8 mouse cellular contexts compared by ENCODE assay signal in the genomic region with DNA sequence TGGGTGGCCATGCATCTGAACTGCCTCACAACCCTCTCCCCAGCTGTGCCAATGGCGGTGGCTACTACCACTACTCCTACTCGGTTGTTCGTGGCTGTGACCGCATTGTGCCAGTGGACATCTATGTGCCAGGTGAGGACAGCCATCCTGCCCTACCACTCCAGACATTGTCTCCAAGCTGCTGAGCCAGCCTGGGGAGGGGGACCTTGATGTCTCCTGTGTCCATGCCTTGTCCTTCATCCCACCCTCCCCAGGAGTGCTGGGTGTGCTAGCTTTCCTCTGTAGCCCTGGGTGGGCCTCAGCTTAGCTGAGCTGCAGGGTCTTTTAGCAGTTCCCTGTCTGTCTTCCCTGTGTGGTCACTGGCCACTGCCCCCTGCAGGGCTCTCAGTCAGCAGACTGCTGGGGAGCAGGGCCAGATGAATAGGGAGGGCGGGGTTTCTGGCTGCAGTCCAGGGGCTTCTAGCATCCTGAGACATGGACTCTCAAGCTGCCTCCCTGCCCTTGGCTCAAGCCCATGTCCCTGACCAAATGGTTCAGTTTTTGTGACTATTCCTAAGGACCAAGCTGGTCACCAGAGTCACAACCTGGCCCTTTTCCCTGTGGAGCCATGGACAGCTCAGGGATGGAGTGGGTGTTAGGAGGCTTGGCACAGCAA. TPM values are rescaled to one million over a fixed set of nuclear protein-coding genes. Genes with fewer than 3 reads are reported as not detected.
DNase-seq lines count a peak whose midpoint lies in the region; ATAC-seq and TF ChIP-seq lines count a peak whose summit lies in the region.

No protein-coding gene starts in this region.

- no peak for TF ChIP-seq CTCF in cerebellum, adult 2 months (IDR thresholded peaks at IDR 0.05; ENCODE audit: borderline replicate concordance, insufficient read depth, low read depth, low read length)

- no peak overlapping the region for H3K27ac ChIP-seq in cerebellum, adult 2 months (ENCODE audit: insufficient read depth, low read length)
- H3K27ac ChIP-seq in kidney, embryonic 14.5 days (ENCODE audit: low read depth, low read length): no peak overlapping the region
- no peak overlapping the region for H3K27ac ChIP-seq in stomach, embryonic 16.5 days (ENCODE audit: low read length)
- no peak overlapping the region for H3K27ac ChIP-seq in forebrain, embryonic 15.5 days (replicated peaks)

- no peak overlapping the region for H3K4me3 ChIP-seq in cerebellum, adult 2 months (replicated peaks; ENCODE audit: insufficient read depth, low read depth, low read length)
- H3K4me3 ChIP-seq in kidney, embryonic 14.5 days (ENCODE audit: low read length): no peak overlapping the region
- H3K4me3 ChIP-seq in stomach, embryonic 16.5 days (replicated peaks; ENCODE audit: low read length): no peak overlapping the region
- no peak overlapping the region for H3K4me3 ChIP-seq in forebrain, embryonic 15.5 days

- H3K36me3 ChIP-seq in kidney, embryonic 14.5 days (ENCODE audit: control insufficient read depth, insufficient read depth, low read length): peaks cover 60% of the 10 kb centered on the region
- H3K36me3 ChIP-seq in stomach, embryonic 16.5 days (ENCODE audit: control insufficient read depth, insufficient read depth, low read length): peaks cover 12% of the 10 kb centered on the region; the same call in 1 of the 2 replicates
- peaks cover 40% of the 10 kb centered on the region for H3K36me3 ChIP-seq in forebrain, embryonic 15.5 days

- no peaks in the 10 kb centered on the region for H3K9me3 ChIP-seq in kidney, embryonic 14.5 days (ENCODE audit: control insufficient read depth, low read length)
- no peaks in the 10 kb centered on the region for H3K9me3 ChIP-seq in stomach, embryonic 16.5 days (replicated peaks; ENCODE audit: control insufficient read depth, low read length)
- no peaks in the 10 kb centered on the region for H3K9me3 ChIP-seq in forebrain, embryonic 15.5 days

- H3K4me2 ChIP-seq in kidney, embryonic 14.5 days (replicated peaks; ENCODE audit: low read depth, low read length): no peak overlapping the region
- H3K4me2 ChIP-seq in stomach, embryonic 16.5 days (ENCODE audit: low read depth, low read length): no peak overlapping the region
- no peak overlapping the region for H3K4me2 ChIP-seq in forebrain, embryonic 15.5 days (replicated peaks)

- DNase-seq in cerebellum, adult 2 months: peak; percentile 54
- no peak for DNase-seq in cerebellum, adult 8-10 months
- DNase-seq in kidney, adult 9 months: peak; percentile 56
- DNase-seq in ovary, adult 18-20 months (ENCODE audit: low spot score): peak; percentile 52
- DNase-seq in ovary, postnatal 10 days (ENCODE audit: low spot score): no peak

- no peak overlapping the region for H3K9ac ChIP-seq in kidney, embryonic 14.5 days (ENCODE audit: low read depth, low read length)
- 0 out of 2 replicates have a peak overlapping the region, but pooled peaks have one; percentile 23 for H3K9ac ChIP-seq in stomach, embryonic 16.5 days (ENCODE audit: low read length)
- H3K9ac ChIP-seq in forebrain, embryonic 15.5 days (replicated peaks): no peak overlapping the region

- no peaks in the 10 kb centered on the region for H3K27me3 ChIP-seq in cerebellum, adult 2 months (ENCODE audit: control insufficient read depth, insufficient read depth, low read length)
- H3K27me3 ChIP-seq in kidney, embryonic 14.5 days (ENCODE audit: control insufficient read depth, insufficient read depth, low read length): no peaks in the 10 kb centered on the region
- H3K27me3 ChIP-seq in stomach, embryonic 16.5 days (ENCODE audit: control insufficient read depth, insufficient read depth, low read length): no peaks in the 10 kb centered on the region
- H3K27me3 ChIP-seq in forebrain, embryonic 15.5 days: no peaks in the 10 kb centered on the region

- TF ChIP-seq POLR2A in cerebellum, adult 2 months (IDR thresholded peaks at IDR 0.05; ENCODE audit: borderline replicate concordance, insufficient read depth, low read length): no peak

- ATAC-seq in kidney, embryonic 14.5 days (ENCODE audit: low FRiP score, low TSS enrichment): no peak
- ATAC-seq in stomach, embryonic 16.5 days (ENCODE audit: insufficient read depth, low FRiP score): no peak
- ATAC-seq in forebrain, embryonic 15.5 days (replicated peaks): no peak

- 31% methylated on average over 5 of the region's 5 CpGs for WGBS in cerebellum, adult 2 months
- 95% methylated on average over 5 of the region's 5 CpGs for WGBS in kidney, embryonic 14.5 days
- WGBS in stomach, embryonic 16.5 days: 85% methylated on average over 5 of the region's 5 CpGs
- 88% methylated on average over 5 of the region's 5 CpGs for WGBS in forebrain, embryonic 15.5 days

- H3K4me1 ChIP-seq in cerebellum, adult 2 months (ENCODE audit: control insufficient read depth, insufficient read depth, low read length): peaks cover 23% of the 10 kb centered on the region
- H3K4me1 ChIP-seq in kidney, embryonic 14.5 days (ENCODE audit: control insufficient read depth, insufficient read depth, low read length): peaks cover 16% of the 10 kb centered on the region
- peaks cover 15% of the 10 kb centered on the region for H3K4me1 ChIP-seq in stomach, embryonic 16.5 days (ENCODE audit: control insufficient read depth, insufficient read depth, low read length)
- H3K4me1 ChIP-seq in forebrain, embryonic 15.5 days: peaks cover 20% of the 10 kb centered on the region

RNA-seq across cellular contexts. Expression of a gene that starts 4.8 kb away (rescaled TPM):
- 52.9 and 54.5 TPM in 2 replicates for polyA plus RNA-seq in cerebellum, adult 2 months (2012; rRNA removed)
- 30.2 and 33.6 TPM in 2 replicates for polyA plus RNA-seq in kidney, embryonic 14.5 days (2014; fragmentation: Nextera tagmentation; extraction: Ambion mirVana)
- 92.0 and 115 TPM in 2 replicates for polyA plus RNA-seq in stomach, embryonic 16.5 days (2015; fragmentation: Nextera tagmentation; extraction: Ambion mirVana)
- 21.3 and 24.0 TPM in 2 replicates for polyA plus RNA-seq in forebrain, embryonic 15.5 days (2015; fragmentation: Nextera tagmentation; extraction: Ambion mirVana)

RNA-seq across cellular contexts. Expression of a gene that starts 5.3 kb away (rescaled TPM):
- polyA plus RNA-seq in cerebellum, adult 2 months (2012; rRNA removed): 90.2 and 92.7 TPM in 2 replicates
- 45.8 and 56.9 TPM in 2 replicates for polyA plus RNA-seq in kidney, embryonic 14.5 days (2014; fragmentation: Nextera tagmentation; extraction: Ambion mirVana)
- 35.8 and 43.9 TPM in 2 replicates for polyA plus RNA-seq in stomach, embryonic 16.5 days (2015; fragmentation: Nextera tagmentation; extraction: Ambion mirVana)
- 70.0 and 78.4 TPM in 2 replicates for polyA plus RNA-seq in forebrain, embryonic 15.5 days (2015; fragmentation: Nextera tagmentation; extraction: Ambion mirVana)

RNA-seq across cellular contexts. Expression of a gene that starts 7.1 kb away (rescaled TPM):
- polyA plus RNA-seq in cerebellum, adult 2 months (2012; rRNA removed): 668 and 680 TPM in 2 replicates
- polyA plus RNA-seq in kidney, embryonic 14.5 days (2014; fragmentation: Nextera tagmentation; extraction: Ambion mirVana): 382 and 390 TPM in 2 replicates
- polyA plus RNA-seq in stomach, embryonic 16.5 days (2015; fragmentation: Nextera tagmentation; extraction: Ambion mirVana): 340 and 344 TPM in 2 replicates
- 248 and 260 TPM in 2 replicates for polyA plus RNA-seq in forebrain, embryonic 15.5 days (2015; fragmentation: Nextera tagmentation; extraction: Ambion mirVana)

RNA-seq across cellular contexts. Expression of a gene that starts 29.8 kb away (rescaled TPM):
- 41.1 and 42.5 TPM in 2 replicates for polyA plus RNA-seq in cerebellum, adult 2 months (2012; rRNA removed)
- 64.4 and 65.1 TPM in 2 replicates for polyA plus RNA-seq in kidney, embryonic 14.5 days (2014; fragmentation: Nextera tagmentation; extraction: Ambion mirVana)
- polyA plus RNA-seq in stomach, embryonic 16.5 days (2015; fragmentation: Nextera tagmentation; extraction: Ambion mirVana): 50.8 and 51.6 TPM in 2 replicates
- polyA plus RNA-seq in forebrain, embryonic 15.5 days (2015; fragmentation: Nextera tagmentation; extraction: Ambion mirVana): 49.9 and 52.8 TPM in 2 replicates

RNA-seq across cellular contexts. Expression of a gene that starts 36.2 kb away (rescaled TPM):
- polyA plus RNA-seq in cerebellum, adult 2 months (2012; rRNA removed): 1,303 and 1,454 TPM in 2 replicates
- 1,166 and 1,350 TPM in 2 replicates for polyA plus RNA-seq in kidney, embryonic 14.5 days (2014; fragmentation: Nextera tagmentation; extraction: Ambion mirVana)
- 807 and 821 TPM in 2 replicates for polyA plus RNA-seq in stomach, embryonic 16.5 days (2015; fragmentation: Nextera tagmentation; extraction: Ambion mirVana)
- polyA plus RNA-seq in forebrain, embryonic 15.5 days (2015; fragmentation: Nextera tagmentation; extraction: Ambion mirVana): 628 and 651 TPM in 2 replicates

Comparison
In these comparisons a context has a peak if more than half of its experiments do, and no peak if none do; other contexts are left out.
1. DNase-seq: peak in cerebellum, adult 2 months (2 of 2), kidney, adult 9 months (single experiment) and ovary, adult 18-20 months (single experiment); none in cerebellum, adult 8-10 months (single experiment) and ovary, postnatal 10 days (single experiment).